Mouse (Mus musculus): Measurements from ENCODE around the gene Celsr2. TPM values are rescaled to one million over a fixed set of nuclear protein-coding genes. Genes with fewer than 3 reads are reported as not detected.

Gene Celsr2
- total and polyA plus RNA-seq, 3 experiments: 5.2 to 7.2 (median 6.4) TPM

DNA sequence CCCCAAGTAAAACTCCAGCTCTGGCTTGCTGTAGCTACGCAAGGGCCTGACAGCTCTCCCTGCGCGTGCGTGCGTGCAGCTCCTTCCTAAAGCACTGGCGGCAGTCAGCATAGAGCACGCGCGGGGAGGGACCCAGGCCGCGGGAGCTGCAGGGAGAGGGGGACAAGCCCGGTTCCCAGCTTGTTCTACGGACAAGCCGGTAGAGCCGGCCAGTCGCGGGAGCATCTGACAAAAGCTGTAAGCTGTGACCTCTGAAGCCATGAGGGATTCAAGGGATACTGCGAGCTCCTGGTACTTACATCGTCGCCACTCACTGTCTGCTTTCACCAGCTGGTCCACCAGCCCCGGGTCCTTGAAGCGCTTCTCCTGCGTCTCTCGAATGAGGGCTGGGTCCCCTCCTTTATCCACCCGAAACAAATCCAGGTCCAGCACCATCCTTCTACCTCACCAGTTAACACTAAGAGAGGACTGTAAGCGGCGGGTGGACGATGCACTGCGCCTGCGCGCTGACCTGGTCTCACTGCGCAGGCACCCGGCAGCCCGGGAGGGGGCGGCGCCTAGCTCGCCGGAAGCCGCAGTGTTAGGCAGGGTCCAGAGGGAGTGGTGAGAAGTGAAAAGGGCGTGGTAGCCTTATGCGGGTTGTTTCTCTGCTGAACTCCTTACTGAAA, 29.5 kb upstream of the Celsr2 start, which contains the start of gene Sars:
Sars (minus strand) TSS at position 512 of the 668 bp plus-strand sequence.
- H3K9ac ChIP-seq (ENCODE audit: low read depth, low read length): peak within 1 kb of the TSS; percentile 65
- H3K4me3 ChIP-seq: peak within 1 kb of the TSS; percentile 95
- intact Hi-C loops (cut with DNase I): loop anchor here (5.0 to 10.0 kb wide), 3 partner anchors 117 to 233 kb away; partner anchors contain the start of genes Atxn7l2, Clcc1 and Tmem167b
- no peaks in the 10 kb centered on the region for H3K27me3 ChIP-seq (ENCODE audit: control insufficient read depth, insufficient read depth, low read length)
- peaks cover 3% of the 10 kb centered on the region; the same call in 1 of the 2 replicates for H3K4me1 ChIP-seq (ENCODE audit: control insufficient read depth, insufficient read depth, low read length)
- under 1% methylated on average over 41 of the region's 41 CpGs for WGBS
- peaks cover 8% of the 10 kb centered on the region; the same call in 1 of the 2 replicates for H3K36me3 ChIP-seq (ENCODE audit: control insufficient read depth, insufficient read depth, low read length)
- H3K79me2 ChIP-seq (replicated peaks; ENCODE audit: control insufficient read depth, insufficient read depth, low read length): peaks cover 1% of the 10 kb centered on the region
- peak within 1 kb of the TSS; percentile 89 for H3K27ac ChIP-seq
- peak; percentile 92 to 94 for DNase-seq
- TF ChIP-seq CTCF (IDR thresholded peaks at IDR 0.05): peak; percentile 78
- TF ChIP-seq POLR2A (IDR thresholded peaks at IDR 0.05; ENCODE audit: insufficient read depth, low read depth, low read length): peak; percentile 87; the same call in 1 of the 2 replicates
- TF ChIP-seq EP300 (IDR thresholded peaks at IDR 0.05; ENCODE audit: insufficient read depth, low read depth, low read length): 0 out of 2 replicates have a peak, but pooled peaks have one; percentile 7

DNA sequence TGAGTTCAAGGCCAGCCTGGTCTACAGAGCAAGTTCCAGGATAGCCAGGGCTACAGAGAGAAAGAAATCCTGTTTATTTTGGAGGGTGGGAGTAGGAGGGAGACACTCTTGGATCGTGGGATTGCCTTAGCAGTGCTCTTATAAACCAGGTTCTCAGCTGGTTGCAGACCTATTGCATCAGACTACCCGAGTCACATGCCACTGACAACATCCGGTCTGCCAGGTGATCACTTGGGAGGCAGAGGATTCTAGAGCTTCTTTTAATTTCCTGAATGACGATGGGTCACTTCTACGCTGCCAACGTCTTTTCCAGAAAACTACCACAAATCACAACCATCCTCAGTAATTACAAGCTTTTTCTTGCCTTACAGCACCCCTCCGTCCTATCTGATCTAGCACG, 28.7 kb upstream of the Celsr2 start:
- peaks cover 8% of the 10 kb centered on the region; the same call in 1 of the 2 replicates for H3K36me3 ChIP-seq (ENCODE audit: control insufficient read depth, insufficient read depth, low read length)
- H3K9ac ChIP-seq (ENCODE audit: low read depth, low read length): peak overlapping the region; percentile 57
- peak overlapping the region; percentile 89 for H3K27ac ChIP-seq
- intact Hi-C loops (cut with DNase I): loop anchor here (5.0 to 10.0 kb wide), 2 partner anchors 211 to 232 kb away; partner anchors contain the start of genes Atxn7l2 and Clcc1
- peaks cover 5% of the 10 kb centered on the region for H3K79me2 ChIP-seq (replicated peaks; ENCODE audit: control insufficient read depth, insufficient read depth, low read length)
- H3K4me1 ChIP-seq (ENCODE audit: control insufficient read depth, insufficient read depth, low read length): peaks cover 3% of the 10 kb centered on the region; the same call in 1 of the 2 replicates
- TF ChIP-seq POLR2A (IDR thresholded peaks at IDR 0.05; ENCODE audit: insufficient read depth, low read depth, low read length): no peak
- WGBS: 8% methylated on average over 8 of the region's 8 CpGs
- peak overlapping the region; percentile 95 for H3K4me3 ChIP-seq
- peak; percentile 36 to 50 for DNase-seq
- no peaks in the 10 kb centered on the region for H3K27me3 ChIP-seq (ENCODE audit: control insufficient read depth, insufficient read depth, low read length)

DNA sequence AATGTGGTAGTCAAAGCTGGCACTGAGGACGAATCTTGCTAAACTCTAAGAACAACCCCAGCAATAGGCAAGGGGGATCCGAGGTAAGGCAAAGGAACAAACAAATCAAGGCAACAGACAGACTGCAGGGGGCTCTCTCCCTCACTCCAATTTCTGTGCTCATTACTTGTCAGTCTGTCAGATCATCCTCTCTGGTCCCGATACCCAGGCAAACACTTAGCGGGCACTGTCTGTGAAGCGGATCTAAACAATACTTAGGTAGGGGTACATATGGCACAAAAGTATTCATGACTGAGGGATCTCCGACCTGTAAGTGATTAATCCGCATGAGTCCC, 21.0 kb upstream of the Celsr2 start:
- intact Hi-C loops (cut with DNase I): no loop called here
- 0 out of 2 replicates have a peak, but pooled peaks cover under 1% of the 10 kb centered on the region for H3K4me1 ChIP-seq (ENCODE audit: control insufficient read depth, insufficient read depth, low read length)
- TF ChIP-seq CTCF (IDR thresholded peaks at IDR 0.05) (no peak), POLR2A (IDR thresholded peaks at IDR 0.05; ENCODE audit: insufficient read depth, low read depth, low read length) (no peak), EP300 (IDR thresholded peaks at IDR 0.05; ENCODE audit: insufficient read depth, low read depth, low read length) (no peak)
- WGBS: 77% methylated on average over 7 of the region's 7 CpGs
- H3K4me3 ChIP-seq: no peak overlapping the region
- DNase-seq: no peak
- peaks cover 5% of the 10 kb centered on the region for H3K79me2 ChIP-seq (replicated peaks; ENCODE audit: control insufficient read depth, insufficient read depth, low read length)
- no peak overlapping the region for H3K27ac ChIP-seq
- no peaks in the 10 kb centered on the region for H3K27me3 ChIP-seq (ENCODE audit: control insufficient read depth, insufficient read depth, low read length)
- no peaks in the 10 kb centered on the region; the same call in 1 of the 2 replicates for H3K36me3 ChIP-seq (ENCODE audit: control insufficient read depth, insufficient read depth, low read length)
- no peak overlapping the region for H3K9ac ChIP-seq (ENCODE audit: low read depth, low read length)

DNA sequence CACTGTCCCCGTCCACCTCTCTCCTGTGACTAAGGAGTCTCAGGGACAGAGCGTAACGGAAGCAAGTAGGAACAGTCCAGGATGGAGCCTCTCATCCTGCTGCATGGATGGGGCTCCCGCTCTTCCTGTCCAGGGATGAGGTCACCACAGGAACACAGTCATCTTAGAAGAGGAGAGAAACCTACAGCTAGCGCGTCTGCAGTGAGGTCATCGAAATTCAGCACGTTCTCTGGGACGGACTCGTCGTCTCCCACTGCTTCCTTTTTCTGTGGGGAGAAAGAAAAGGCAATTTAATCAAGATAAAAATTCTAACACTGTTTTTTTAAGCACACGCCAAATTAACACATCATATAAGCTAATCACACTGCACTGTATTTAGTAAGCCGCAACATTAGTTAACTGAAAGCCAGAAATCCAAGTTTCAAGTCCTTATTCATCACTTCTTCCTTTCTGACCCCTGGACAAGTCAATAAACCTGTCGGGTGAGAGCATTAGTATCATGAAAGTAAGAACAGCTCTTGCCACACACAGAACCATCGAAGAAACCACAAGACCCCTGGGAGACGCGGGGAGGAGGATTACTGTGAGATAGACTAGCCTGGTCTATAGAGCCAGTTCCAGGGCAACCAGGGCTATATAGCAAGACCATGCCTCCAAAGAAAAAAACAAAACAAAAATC, 20.5 kb upstream of the Celsr2 start:
- intact Hi-C loops (cut with DNase I): no loop called here

DNA sequence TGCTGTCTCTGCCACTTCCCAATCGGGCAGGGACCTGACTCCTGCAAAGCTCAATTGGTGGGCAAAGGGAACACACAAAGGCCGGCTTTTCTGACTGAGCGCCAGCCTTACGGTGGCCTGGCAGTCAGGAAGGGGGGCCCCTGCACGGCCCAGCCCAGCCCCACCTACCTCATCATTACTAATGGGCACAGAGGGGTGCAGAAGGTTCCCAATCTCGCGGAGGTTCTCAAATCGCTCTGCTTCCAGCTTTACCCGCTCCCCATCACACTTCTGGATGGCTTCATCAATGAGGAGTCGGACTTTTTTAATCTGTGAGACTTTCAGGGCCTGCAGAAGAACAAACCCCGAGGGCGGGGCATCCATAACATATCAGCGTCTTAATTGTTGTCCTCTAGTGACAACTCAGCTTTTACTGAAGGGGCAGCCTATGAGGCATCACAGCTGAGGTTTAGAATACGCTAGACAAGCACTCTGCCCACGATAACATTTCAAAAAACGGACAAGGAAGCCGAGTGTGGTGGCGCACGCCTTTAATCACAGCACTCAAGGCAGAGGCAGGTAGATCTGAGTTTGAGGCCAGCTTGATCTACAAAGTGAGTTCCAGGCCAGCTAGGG, 18.6 kb upstream of the Celsr2 start:
- no peaks in the 10 kb centered on the region for H3K79me2 ChIP-seq (replicated peaks; ENCODE audit: control insufficient read depth, insufficient read depth, low read length)
- H3K36me3 ChIP-seq (ENCODE audit: control insufficient read depth, insufficient read depth, low read length): no peaks in the 10 kb centered on the region; the same call in 1 of the 2 replicates
- 71% methylated on average over 19 of the region's 19 CpGs for WGBS
- H3K27ac ChIP-seq: no peak overlapping the region
- H3K9ac ChIP-seq (ENCODE audit: low read depth, low read length): no peak overlapping the region
- H3K27me3 ChIP-seq (ENCODE audit: control insufficient read depth, insufficient read depth, low read length): no peaks in the 10 kb centered on the region
- H3K4me3 ChIP-seq: no peak overlapping the region
- no peaks in the 10 kb centered on the region for H3K4me1 ChIP-seq (ENCODE audit: control insufficient read depth, insufficient read depth, low read length)
- TF ChIP-seq CTCF (IDR thresholded peaks at IDR 0.05) (no peak), POLR2A (IDR thresholded peaks at IDR 0.05; ENCODE audit: insufficient read depth, low read depth, low read length) (no peak), EP300 (IDR thresholded peaks at IDR 0.05; ENCODE audit: insufficient read depth, low read depth, low read length) (no peak)
- intact Hi-C loops (cut with DNase I): no loop called here
- DNase-seq: no peak

More for the DNA sequence above, 20.5 kb upstream of the Celsr2 start:
- Histone ChIP-seq H3K9ac (ENCODE audit: low read depth, low read length) (no peak overlapping the region), H3K36me3 (ENCODE audit: control insufficient read depth, insufficient read depth, low read length) (no peaks in the 10 kb centered on the region; the same call in 1 of the 2 replicates), H3K4me1 (ENCODE audit: control insufficient read depth, insufficient read depth, low read length) (no peaks in the 10 kb centered on the region), H3K27ac (no peak overlapping the region), H3K4me3 (no peak overlapping the region), H3K27me3 (ENCODE audit: control insufficient read depth, insufficient read depth, low read length) (no peaks in the 10 kb centered on the region), H3K79me2 (replicated peaks; ENCODE audit: control insufficient read depth, insufficient read depth, low read length) (peaks cover 5% of the 10 kb centered on the region)
- peak in 1 of 2 experiments; percentile 16 for DNase-seq
- TF ChIP-seq POLR2A (IDR thresholded peaks at IDR 0.05; ENCODE audit: insufficient read depth, low read depth, low read length): no peak
- no peak for TF ChIP-seq EP300 (IDR thresholded peaks at IDR 0.05; ENCODE audit: insufficient read depth, low read depth, low read length)
- no peak for TF ChIP-seq CTCF (IDR thresholded peaks at IDR 0.05)
- WGBS: 52% methylated on average over 17 of the region's 17 CpGs
